Mouse (Mus musculus) olfactory bulb, adult 2 months (tissue): ENCODE measurements around the gene Ifnab.

Experiments used
- CTCF ChIP-seq: fragments of 200-500 bp; IDR thresholded peaks from 2 replicates; pipeline ENCODE4 v1.5.1; 2012; ENCODE audit warnings: low read depth, mild to moderate bottlenecking, low read length, moderate library complexity; ENCODE audit not compliant: insufficient read depth
- POLR2A ChIP-seq: fragments of 200-500 bp; IDR thresholded peaks from 2 replicates; pipeline ENCODE4 v1.6.1; 2012; ENCODE audit warnings: mild to moderate bottlenecking, low read depth, low read length, moderate library complexity; ENCODE audit not compliant: insufficient read depth

- no peak for TF ChIP-seq CTCF
- no peak for TF ChIP-seq POLR2A
Measured at GRCm38 (mm10) chr4:88707128-88707826, 16.1 kb upstream of the Ifnab start.
